Mouse (Mus musculus) brain, embryonic 14.5 days (tissue): ENCODE measurements around the gene Ccnb1ip1.

Experiments used
- CTCF ChIP-seq: fragments of 200-500 bp; IDR thresholded peaks from 2 replicates; pipeline ENCODE4 v1.5.1; 2012; ENCODE audit warnings: inconsistent platforms, mild to moderate bottlenecking, moderate library complexity, borderline replicate concordance; ENCODE audit not compliant: insufficient read depth, insufficient read length; ENCODE audit errors: extremely low read depth
- POLR2A ChIP-seq: fragments of 200-500 bp; IDR thresholded peaks from 2 replicates; pipeline ENCODE4 v1.6.1; 2012; ENCODE audit warnings: mild to moderate bottlenecking, inconsistent platforms, borderline replicate concordance; ENCODE audit not compliant: poor library complexity, insufficient read depth, insufficient read length, severe bottlenecking; ENCODE audit errors: extremely low read depth

DNA sequence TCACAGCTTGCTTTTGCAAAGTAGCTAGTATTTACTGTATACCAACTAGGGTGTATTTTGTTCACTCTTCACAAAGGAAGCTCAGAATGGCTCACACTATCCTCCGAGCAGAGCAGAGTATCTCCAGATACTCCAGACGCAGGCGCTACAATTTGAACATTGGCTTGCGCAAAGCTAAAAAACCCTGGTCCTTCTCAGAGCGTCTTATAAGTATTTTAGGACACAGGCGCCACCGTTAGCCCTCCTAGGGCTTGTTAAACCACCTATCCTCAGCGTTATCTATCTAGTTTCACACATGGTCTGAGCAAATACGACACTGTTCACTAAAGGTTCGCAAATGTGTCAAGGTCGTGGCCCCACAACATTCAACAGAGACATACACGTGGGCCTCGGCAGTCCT lies 2.8 kb downstream of the Ccnb1ip1 start:
- TF ChIP-seq POLR2A (no peak), CTCF (no peak)
